Mouse (Mus musculus): ENCODE results near the gene Phox2a.
A peak's percentile ranks its signal among the peaks of the same experiment; 100 is the strongest.

Phox2a gene

DNA sequence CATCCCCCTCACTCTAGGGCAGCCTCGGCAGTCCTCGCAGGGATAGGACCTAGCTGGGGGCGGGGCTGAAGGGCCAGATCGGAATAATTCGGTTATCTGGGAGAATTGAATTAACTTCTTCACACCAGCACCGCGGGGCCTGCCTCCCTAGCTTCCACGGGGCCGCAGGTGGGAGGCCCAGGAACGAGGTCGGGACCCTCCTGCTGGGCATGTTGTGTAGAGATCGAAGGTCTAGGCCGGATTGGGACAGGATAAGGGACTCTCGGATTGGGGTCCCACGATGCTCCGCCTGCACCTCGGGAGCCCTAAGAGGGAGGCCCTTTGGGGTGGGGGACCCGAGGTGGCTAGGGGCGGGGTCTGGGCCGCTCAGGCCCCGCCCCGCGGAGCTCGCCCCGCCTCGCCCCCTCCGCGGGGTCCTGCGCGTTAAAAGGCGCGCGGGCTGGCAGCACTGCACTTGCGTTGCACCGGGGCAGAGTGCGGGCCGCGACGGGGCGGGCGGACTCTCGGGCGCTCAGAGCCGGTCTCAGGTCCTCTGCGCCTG, at the start of gene Phox2a:
Phox2a (plus strand) TSS at position 453 of the 541 bp plus-strand sequence.
- no peak for DNase-seq (ENCODE audit: low spot score)

DNA sequence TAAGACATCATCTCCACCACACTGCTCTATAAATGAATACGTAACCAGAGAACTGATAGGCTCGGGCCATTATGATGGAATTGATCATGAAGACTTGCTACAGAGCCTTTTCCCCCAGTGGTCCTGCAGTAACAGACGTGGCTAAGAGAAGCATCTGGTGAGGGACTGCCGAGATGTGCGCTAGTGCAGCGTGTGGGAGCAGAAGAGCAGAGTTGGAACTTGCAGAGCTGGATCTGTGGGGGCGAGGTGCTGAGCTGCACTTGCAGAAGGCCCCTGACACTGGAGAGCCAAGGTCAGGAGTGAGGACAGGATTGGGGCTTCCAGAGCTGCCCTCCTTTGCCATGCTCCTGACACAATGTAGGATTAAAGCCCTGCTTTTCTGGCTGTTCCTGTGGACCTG, 48.1 kb upstream of the Phox2a start:
- DNase-seq (ENCODE audit: low spot score) = no peak

- DNase-seq (ENCODE audit: low spot score) = no peak
Observed at GRCm38 (mm10) chr7:101771604-101772003, 46.5 kb upstream of the Phox2a start.

DNA sequence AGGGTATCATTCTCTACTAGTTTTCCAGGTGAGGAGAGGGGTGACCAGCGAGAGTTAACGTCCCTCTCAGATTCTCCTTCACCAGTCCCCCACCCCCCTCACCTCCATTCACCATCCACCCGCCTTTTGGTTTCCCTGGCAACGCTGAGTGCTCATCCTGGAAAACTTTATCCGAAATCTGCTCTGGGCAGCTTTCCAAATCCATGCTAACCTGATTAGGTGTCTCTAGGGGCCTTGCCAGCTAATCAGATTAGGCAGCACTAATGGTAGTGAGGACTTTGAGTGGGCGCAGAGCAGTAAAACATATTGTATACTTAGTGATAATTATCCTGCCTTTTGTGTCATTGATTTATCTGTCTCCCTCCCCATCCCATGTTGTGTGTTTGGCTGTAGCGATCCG, 45.4 kb upstream of the Phox2a start:
- no peak for DNase-seq (ENCODE audit: low spot score)

DNA sequence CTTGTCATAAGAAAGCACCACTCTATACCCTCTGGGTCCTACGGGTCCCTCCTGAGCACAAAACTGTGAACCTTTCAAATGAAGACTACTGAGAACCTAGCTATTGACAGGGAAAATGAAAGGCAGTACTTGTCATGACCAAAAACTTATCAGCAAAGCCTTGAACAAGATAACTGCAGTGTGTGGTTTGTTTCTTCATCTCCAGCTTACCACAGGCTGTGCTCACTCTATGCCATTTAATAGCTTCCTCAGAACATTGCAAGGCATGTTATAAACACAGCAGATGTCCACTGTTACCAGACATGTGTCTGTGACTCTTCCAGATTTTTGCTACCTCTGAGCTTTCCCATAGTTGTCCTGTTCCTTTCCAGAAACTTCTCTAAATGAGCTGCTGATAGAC, 41.1 kb upstream of the Phox2a start:
- DNase-seq (ENCODE audit: low spot score) = no peak

- DNase-seq (ENCODE audit: low spot score) = no peak
Observed at GRCm38 (mm10) chr7:101820295-101821030, 2.4 kb downstream of the Phox2a start.

DNA sequence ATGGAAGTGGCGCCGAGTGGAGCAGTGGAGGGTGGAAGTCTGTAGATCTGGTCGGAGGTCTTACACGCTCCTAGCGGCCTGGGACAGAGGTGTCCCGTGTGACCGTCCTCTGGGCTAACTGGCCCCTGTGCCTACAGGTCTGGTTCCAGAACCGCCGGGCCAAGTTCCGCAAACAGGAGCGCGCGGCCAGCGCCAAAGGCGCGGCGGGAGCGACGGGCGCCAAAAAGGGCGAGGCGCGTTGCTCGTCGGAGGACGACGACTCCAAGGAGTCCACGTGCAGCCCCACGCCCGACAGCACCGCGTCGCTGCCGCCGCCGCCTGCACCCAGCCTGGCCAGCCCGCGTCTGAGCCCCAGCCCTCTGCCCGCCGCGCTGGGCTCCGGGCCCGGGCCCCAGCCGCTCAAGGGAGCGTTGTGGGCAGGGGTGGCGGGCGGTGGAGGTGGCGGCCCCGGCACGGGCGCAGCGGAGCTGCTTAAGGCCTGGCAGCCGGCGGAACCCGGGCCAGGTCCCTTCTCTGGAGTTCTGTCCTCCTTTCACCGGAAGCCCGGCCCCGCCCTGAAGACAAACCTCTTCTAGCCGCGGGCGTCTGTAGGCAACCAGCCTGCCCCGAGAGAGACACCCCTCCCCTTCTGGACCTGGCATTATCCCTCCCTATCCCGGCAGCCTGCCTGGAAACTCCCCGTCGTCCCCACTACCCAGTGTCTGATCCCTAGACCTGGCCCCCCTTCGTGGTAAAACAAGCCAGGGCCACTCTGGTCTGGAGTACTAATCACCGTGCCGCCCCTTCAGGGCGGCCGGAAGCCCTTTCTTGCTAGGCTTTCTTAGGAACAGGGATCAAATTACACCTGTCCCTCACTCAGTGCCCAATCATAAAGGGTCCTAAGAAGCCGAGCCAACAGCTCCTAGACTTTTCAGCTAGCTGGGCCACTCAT, 3.7 kb downstream of the Phox2a start:
- peak; percentile 55 for DNase-seq (ENCODE audit: low spot score)

- peak; percentile 56 for DNase-seq (ENCODE audit: low spot score)
Observed at GRCm38 (mm10) chr7:101822836-101823757, 5.0 kb downstream of the Phox2a start.

DNA sequence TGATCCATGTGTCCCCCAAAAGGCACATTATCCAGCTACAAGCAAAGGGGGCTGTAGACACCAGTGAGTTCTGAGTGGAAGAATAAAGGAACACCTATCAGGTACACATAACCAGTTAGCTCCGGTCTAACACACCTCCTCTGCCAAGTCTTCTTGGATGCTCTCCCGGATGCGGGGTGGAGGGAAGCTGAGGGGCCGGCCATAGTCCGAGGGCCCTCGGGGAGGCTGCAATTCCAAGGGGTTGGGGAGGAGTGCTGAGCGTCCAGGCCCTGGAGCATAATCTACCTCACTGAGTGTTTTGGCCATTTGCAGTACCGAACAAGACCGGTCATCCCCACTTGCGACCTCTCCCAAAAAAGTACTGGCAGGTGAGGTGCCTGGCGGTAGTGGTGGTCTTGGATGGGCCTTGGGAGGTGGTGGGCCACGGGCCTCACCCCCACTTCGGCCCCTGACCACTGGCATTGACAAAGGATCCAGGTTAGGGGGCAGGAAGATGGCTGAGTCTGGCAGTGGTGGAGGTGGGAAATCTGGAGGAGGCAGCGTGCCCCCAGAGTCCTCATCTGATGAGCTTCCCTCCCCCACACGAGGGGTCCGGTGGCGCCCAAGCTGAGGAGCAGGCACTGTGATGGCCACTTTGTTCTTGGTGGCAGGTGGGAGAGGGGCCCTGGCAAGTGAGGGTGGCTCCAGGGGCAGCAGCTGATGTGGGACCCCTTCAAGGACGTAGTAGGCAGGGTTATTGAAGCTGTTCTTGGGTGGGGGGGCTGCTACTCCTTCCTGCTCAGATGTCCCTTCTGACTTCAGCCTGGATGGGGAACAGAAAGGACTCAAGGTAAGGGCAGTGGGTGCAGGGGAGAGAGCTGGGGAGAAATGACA, 5.9 kb downstream of the Phox2a start:
- DNase-seq (ENCODE audit: low spot score) = no peak

GRCm38 (mm10) chr7:101830373-101830772, 12.3 kb downstream of the Phox2a start:
- DNase-seq (ENCODE audit: low spot score) = no peak

DNA sequence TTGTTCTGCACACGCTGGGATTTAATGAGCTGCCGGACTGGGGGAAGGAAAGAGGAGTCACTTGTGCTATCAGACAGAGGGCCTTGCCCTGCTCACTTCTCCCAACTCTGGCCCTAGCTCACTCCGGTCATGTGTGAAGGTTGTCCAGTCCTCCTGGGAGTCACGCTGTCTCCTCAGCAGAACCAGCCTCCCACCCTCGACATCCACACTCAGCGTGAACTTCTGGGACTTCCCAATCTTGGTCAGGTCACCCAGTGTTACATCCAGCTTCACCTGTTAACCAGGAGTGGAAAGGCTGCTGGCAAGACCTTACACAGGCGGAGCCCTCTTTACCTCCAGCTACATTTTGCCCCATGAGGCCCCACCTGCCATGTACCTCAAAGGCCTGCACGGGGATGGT, 13.3 kb downstream of the Phox2a start:
- DNase-seq (ENCODE audit: low spot score) = no peak

GRCm38 (mm10) chr7:101832372-101832771, 14.3 kb downstream of the Phox2a start:
- no peak for DNase-seq (ENCODE audit: low spot score)

GRCm38 (mm10) chr7:101833352-101833751, 15.2 kb downstream of the Phox2a start:
- DNase-seq (ENCODE audit: low spot score) = no peak

GRCm38 (mm10) chr7:101833916-101834584, 15.9 kb downstream of the Phox2a start:
- DNase-seq (ENCODE audit: low spot score) = no peak

DNA sequence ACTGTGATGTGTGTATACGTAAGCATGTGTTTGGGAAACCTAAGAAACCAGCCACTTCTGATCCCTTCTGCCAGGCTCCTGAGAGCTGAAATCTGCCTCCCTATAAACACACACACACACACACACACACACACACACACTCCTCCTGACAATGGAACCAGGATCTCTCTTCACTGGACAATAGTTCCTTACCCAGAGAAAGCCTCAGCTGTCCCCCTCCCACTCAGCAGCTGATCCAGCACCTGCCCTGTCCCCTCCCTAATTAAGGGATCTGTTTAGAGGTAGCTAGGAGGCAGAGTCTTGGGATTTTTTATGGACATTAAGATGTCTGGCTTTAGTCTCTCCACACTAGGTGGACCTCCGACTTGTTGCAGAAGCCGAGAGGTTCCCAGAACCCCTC, 16.8 kb downstream of the Phox2a start:
- DNase-seq (ENCODE audit: low spot score) = no peak

DNA sequence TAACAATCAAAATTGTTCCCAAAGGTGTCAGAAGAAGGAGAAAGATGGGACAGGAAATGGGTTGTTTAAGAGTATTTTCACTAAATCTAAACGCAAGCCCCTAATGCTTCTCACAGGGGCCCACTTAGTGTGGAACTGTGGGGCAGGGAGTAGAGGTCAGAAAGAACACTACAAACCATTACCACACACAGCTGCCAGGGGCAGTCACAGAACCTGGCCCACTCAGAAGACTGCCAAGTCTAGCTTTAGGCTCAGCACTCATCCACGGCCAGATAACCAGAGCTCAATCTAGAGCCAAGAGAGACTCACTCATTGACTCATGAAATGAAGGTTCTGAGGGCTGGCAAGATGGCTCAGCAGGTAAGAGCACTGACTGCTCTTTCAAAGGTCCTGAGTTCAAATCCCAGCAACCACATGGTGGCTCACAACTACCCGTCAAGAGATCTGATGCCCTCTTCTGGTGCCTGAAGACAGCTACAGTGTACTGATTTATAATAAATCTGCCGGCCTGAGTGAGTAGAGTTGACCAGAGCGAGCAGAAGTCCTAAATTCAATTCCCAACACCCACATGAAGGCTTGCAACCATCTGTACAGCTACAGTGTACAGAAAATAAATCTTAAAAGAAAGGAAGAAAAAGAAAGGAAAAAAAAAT, 17.5 kb downstream of the Phox2a start:
- DNase-seq (ENCODE audit: low spot score) = no peak

- DNase-seq (ENCODE audit: low spot score) = peak; percentile 71
Observed at GRCm38 (mm10) chr7:101836271-101837153, 18.4 kb downstream of the Phox2a start.

GRCm38 (mm10) chr7:101837154-101837605, 19.1 kb downstream of the Phox2a start:
- DNase-seq (ENCODE audit: low spot score) = no peak

Measured in urinary bladder, postnatal 14 days (tissue).